Mouse (Mus musculus): ENCODE data around the gene Thy1. TPM values are rescaled to one million over a fixed set of nuclear protein-coding genes. Genes with fewer than 3 reads are reported as not detected.

Gene Thy1
- 1.9 TPM for polyA plus RNA-seq (2014; fragmentation: Illumina TruSeq; extraction: RNeasy Lipid Tissue Mini Kit (QIAGEN cat#74804))

DNA sequence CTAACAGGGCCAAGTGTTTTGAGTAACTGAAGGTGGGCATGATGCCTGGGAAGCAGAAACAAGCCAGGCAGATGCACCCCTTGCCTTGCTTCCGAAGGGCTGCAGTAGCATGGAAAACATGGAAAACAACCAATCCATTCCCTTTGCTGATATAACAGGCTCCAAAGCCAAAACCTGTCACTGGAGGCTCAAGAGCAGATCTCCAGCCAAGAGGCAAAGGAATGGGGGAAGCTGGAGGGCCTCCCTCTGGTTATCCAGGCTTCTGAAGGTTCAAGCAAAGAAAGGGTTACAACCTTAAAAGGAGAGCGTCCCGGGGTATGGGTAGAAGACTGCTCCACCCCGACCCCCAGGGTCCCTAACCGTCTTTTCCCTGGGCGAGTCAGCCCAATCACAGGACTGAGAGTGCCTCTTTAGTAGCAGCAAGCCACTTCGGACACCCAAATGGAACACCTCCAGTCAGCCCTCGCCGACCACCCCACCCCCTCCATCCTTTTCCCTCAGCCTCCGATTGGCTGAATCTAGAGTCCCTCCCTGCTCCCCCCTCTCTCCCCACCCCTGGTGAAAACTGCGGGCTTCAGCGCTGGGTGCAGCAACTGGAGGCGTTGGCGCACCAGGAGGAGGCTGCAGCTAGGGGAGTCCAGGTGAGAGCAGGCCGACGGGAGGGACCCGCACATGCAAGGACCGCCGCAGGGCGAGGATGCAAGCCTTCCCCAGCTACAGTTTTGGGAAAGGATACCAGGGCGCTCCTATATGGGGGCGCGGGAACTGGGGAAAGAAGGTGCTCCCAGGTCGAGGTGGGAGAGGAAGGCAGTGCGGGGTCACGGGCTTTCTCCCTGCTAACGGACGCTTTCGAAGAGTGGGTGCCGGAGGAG, at the start of gene Thy1:
Gene Thy1, plus strand, starts transcription at position 549 of the 872 bp plus-strand sequence.

DNA sequence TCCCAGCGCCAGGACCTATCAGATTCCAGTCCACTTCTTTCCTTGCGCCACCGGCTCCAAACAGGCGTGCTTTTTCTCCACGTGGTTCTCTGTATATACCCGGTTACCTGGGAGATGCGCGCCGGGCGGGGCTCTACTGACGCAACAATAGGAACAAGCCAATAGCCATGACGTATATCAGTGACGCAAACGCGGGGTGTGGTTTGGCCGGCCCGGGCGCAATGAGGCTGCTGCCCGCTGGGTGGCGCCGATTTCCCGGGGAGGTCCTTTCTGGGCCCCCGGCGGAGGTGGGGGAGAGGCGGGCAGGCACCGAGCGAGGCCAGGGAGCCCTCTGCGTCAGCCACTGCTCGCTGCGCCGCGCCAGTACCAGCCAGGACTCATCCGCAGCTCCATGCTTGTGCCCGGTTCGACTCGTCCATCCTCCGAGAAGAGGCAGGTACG, 23.6 kb downstream of the Thy1 start, which contains the start of gene Usp2:
Gene Usp2, plus strand, starts transcription at position 237 of the 441 bp plus-strand sequence.

Other genes with a start within 250 kb of the Thy1 start
- gene Usp2, start 23.6 kb downstream of the Thy1 start, polyA plus RNA-seq (2014; fragmentation: Illumina TruSeq; extraction: RNeasy Lipid Tissue Mini Kit (QIAGEN cat#74804)) = 3.1 TPM
- not detected for gene Mfrp, start 58.3 kb downstream of the Thy1 start, polyA plus RNA-seq (2014; fragmentation: Illumina TruSeq; extraction: RNeasy Lipid Tissue Mini Kit (QIAGEN cat#74804))
- not detected for gene C1qtnf5, start 63.9 kb downstream of the Thy1 start, polyA plus RNA-seq (2014; fragmentation: Illumina TruSeq; extraction: RNeasy Lipid Tissue Mini Kit (QIAGEN cat#74804))
- 0.43 TPM for gene Gm49380, start 70.1 kb downstream of the Thy1 start, polyA plus RNA-seq (2014; fragmentation: Illumina TruSeq; extraction: RNeasy Lipid Tissue Mini Kit (QIAGEN cat#74804))
- 1.1 TPM for gene Rnf26, start 70.1 kb downstream of the Thy1 start, polyA plus RNA-seq (2014; fragmentation: Illumina TruSeq; extraction: RNeasy Lipid Tissue Mini Kit (QIAGEN cat#74804))
- gene Mcam, start 91.1 kb downstream of the Thy1 start, polyA plus RNA-seq (2014; fragmentation: Illumina TruSeq; extraction: RNeasy Lipid Tissue Mini Kit (QIAGEN cat#74804)) = 23.9 TPM
- gene Cbl, start 190.7 kb downstream of the Thy1 start, polyA plus RNA-seq (2014; fragmentation: Illumina TruSeq; extraction: RNeasy Lipid Tissue Mini Kit (QIAGEN cat#74804)) = 36.8 TPM
- 4.9 TPM for gene Ccdc153, start 197.3 kb downstream of the Thy1 start, polyA plus RNA-seq (2014; fragmentation: Illumina TruSeq; extraction: RNeasy Lipid Tissue Mini Kit (QIAGEN cat#74804))
- gene Pdzd3, start 208.1 kb downstream of the Thy1 start, polyA plus RNA-seq (2014; fragmentation: Illumina TruSeq; extraction: RNeasy Lipid Tissue Mini Kit (QIAGEN cat#74804)) = not detected
- not detected for gene Nlrx1, start 225.2 kb downstream of the Thy1 start, polyA plus RNA-seq (2014; fragmentation: Illumina TruSeq; extraction: RNeasy Lipid Tissue Mini Kit (QIAGEN cat#74804))
- 0.14 TPM for gene Abcg4, start 245.2 kb downstream of the Thy1 start, polyA plus RNA-seq (2014; fragmentation: Illumina TruSeq; extraction: RNeasy Lipid Tissue Mini Kit (QIAGEN cat#74804))

All from ovary, adult 10 weeks (tissue).